Mouse (Mus musculus) testis, adult 2 months (tissue): ENCODE results near the gene Vstm5.

ENCODE experiments used
- CTCF ChIP-seq: fragments of 200-500 bp; IDR thresholded peaks from 2 replicates; pipeline ENCODE4 v1.5.1; 2012; ENCODE audit warnings: low read depth, mild to moderate bottlenecking, inconsistent platforms, low read length, moderate library complexity; ENCODE audit not compliant: control insufficient read depth, insufficient read depth, insufficient replicate concordance
- POLR2A ChIP-seq: fragments of 200-500 bp; IDR thresholded peaks from 2 replicates; pipeline ENCODE4 v1.6.1; 2012; ENCODE audit warnings: low read depth, mild to moderate bottlenecking, inconsistent platforms, low read length, moderate library complexity; ENCODE audit not compliant: control insufficient read depth

DNA sequence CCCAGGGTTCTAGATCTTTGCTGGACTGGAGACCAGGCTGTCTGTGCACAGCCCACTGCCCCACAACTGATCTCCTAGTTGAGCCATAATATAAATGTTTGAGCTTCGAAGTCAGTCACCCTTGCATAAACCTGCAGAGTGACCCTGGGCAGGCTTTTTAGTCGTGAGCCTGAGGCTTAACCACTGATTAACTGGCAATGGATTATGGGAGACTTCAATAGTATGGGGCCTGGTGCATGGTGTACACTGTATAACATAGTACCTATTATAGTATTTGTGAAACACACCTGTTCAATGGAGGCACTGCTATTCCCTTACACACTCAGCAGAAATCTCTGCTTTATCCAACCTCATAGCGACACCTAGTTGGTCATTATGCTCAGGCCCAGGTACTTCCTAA is 17.4 kb downstream of the Vstm5 start:
- TF ChIP-seq CTCF (no peak), POLR2A (no peak)
